Mouse (Mus musculus): Measurements from ENCODE around the gene Ap4m1. TPM values are rescaled to one million over a fixed set of nuclear protein-coding genes. Genes with fewer than 3 reads are reported as not detected.
"Not testable (repeated sequence)": the region's sequence is repeated elsewhere in the genome, so short reads cannot be mapped to it uniquely, and the experiment has no call there.

Ap4m1 gene
- total RNA-seq, 2 experiments from 2014 or later: 22.1 to 24.1 TPM

DNA sequence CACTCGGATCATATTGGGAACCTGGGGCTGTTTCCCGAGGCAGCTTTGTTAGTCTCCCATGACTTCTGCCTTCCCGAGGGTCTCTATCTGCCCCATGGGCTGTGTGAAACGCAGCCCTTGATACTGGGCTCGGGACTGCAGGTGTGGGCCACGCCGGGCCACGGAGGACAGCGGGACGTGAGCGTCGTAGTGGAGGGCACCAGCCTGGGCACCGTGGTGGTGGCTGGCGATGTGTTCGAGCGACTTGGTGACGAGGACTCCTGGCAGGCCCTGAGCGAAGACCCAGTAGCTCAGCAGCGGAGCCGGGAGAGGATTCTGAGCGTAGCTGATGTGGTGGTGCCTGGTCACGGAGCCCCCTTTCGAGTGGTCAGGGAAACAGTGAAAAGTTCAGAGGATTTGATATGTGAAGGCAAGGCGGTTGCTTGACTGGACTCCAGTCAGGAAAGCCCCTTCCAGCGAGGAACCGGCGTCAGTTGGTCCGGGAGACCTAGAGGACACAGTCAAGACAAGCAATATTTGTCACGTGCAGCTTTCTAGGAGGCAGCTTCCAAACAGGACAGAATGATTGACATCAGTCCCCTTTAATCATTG is 23.0 kb downstream of the Ap4m1 start:
- DNase-seq (ENCODE audit: low spot score in 2 of 2): peak in 1 of 2 experiments; percentile 44

- no peak for DNase-seq (ENCODE audit: low spot score in 2 of 2)
Observed at GRCm38 (mm10) chr5:138195463-138195862, 23.7 kb downstream of the Ap4m1 start.

- no peak for DNase-seq (ENCODE audit: low spot score in 2 of 2)
Observed at GRCm38 (mm10) chr5:138199576-138199975, 27.8 kb downstream of the Ap4m1 start.

DNA sequence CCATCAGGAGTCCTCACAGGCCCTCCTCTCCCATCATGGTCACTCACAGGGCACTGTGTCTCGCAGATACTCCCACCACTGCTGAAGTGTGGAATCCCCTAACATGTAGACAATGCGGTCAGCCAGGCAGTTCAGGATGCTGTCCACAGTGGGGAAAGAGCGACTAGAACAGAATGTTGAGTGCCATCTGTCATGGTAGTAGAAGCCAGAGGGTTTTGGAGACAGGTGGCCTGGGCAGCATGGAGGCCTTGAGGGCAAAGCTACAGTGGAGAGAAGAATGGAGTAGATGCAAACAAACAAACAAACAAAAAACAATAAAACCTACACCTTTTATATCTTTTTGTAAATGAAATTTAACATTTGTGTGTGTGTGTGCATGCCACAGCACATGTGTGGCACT is 30.3 kb downstream of the Ap4m1 start:
- no peak for DNase-seq (ENCODE audit: low spot score in 2 of 2)

DNA sequence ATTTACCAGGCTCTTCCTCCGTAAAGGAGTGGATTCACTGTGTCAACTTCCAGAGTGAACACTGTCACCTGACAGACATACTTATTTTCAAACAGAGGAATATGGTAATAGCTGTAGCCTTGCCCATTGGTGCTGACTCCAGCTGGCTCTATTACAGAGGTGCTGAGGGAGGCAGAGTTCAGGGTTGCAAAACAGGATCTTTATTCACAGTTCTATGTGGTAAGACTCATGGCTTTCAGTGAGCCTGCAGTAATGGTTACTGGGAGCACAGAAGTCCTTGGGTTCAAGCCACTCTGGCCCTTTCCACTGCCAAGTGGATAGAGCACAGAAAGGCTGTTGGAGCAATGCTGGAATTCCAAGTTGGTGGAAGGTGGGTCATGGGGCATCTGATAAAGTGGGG is 35.5 kb downstream of the Ap4m1 start:
- no peak for DNase-seq (ENCODE audit: low spot score in 2 of 2)

DNA sequence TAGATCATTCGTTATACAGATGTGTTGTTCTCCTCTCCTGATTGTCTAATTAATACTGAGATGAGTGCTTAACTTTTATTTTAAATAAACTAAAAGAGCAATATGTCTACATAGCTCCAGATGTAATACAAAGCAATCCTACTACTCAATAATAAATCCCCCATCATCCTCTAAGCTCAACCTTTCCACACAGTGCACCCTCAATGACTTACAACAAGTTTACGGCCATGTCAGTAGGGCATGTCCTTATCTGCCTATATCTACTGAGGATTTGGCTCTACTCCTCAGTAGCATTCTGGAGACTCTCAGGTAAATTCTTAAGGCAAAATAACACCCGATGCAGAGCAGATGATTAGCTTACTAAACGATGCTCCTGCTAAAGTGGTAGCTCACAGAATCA is 36.1 kb downstream of the Ap4m1 start:
- DNase-seq (ENCODE audit: low spot score in 2 of 2): no peak

GRCm38 (mm10) chr5:138216632-138217031 is 44.8 kb downstream of the Ap4m1 start:
- not testable (repeated sequence) for DNase-seq (ENCODE audit: low spot score in 2 of 2)

DNA sequence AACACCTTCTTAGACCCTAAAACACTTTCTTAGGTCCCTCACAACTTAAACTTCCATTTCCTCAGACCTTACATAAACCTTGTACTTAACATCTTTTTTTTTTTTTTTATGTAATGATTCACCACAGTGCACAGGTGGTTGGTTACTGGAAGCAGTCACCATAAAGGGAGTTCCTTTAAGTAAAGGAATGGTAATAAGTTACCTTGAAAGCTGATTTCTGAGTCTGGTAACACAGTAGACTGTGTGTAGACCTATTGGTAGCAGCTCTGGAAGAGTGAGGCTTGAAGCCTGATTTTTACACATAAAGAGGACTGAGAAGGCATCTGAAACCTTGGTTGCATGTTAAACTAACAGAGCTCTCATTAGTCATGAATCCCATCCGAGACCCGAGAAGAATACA is 48.1 kb downstream of the Ap4m1 start:
- DNase-seq (ENCODE audit: low spot score in 2 of 2): no peak

DNA sequence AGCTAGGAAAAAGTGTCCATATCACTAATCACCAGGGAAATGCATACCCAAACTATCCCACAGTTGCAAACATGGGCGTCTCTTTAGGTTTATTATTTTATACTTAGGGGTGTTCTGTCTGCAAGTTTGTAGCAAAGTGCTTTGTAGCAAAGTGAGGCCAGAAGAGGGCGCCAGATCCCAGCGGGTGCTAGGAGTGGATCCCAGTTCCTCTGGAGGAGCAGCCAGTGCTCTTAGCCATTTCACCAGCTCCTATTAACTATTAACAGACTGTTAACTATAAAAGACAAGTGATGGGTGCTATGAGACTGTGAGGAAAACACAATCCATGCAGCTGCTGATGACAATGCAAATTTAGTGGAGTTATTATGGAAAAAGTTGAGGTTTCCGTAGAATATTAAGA is 50.3 kb downstream of the Ap4m1 start:
- DNase-seq (ENCODE audit: low spot score in 2 of 2): peak; percentile 71 to 84

DNA sequence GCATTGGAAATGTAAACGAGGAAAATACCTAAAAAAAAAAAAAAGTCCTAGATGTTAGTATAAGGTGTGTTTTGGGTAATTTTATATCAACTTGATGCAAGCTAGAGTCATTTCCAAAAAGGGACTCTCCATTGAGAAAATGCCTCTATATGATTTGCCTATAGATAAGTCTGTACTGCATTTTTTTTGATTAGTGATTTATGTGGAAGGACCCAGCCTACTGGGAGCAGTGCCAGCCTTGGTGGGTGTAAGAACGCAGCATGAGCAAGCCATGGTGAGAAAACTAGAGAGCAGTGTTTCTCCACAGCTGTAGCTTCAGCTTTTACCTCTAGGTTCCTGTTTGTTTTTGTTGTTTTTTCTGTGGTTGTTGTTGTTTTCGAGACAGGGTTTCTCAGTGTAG is 51.5 kb downstream of the Ap4m1 start:
- DNase-seq (ENCODE audit: low spot score in 2 of 2): no peak

- DNase-seq (ENCODE audit: low spot score in 2 of 2): no peak
Observed at GRCm38 (mm10) chr5:138225700-138226099, 53.9 kb downstream of the Ap4m1 start, which contains the start of gene Nxpe5. Gene Nxpe5 (plus strand): TSS chr5:138225898.

DNA sequence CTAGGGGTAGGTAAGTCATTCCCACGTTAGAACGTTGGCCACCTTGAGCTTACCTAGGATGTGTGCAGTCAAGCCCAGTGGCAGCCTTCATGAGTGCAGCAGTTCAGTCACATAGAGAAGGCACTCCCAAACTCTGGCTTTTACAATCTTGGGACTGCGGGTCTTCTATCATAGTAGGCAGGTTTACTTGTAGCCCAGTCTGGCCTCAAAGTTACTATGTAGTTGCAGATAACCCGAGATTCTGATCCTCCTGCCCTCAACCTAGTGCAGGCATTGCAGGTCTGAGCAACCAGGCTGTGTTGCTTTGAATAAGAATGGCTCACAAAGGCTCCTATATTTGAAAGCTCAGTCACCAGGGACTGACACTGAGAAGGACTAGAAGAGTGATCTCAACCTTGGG is 54.7 kb downstream of the Ap4m1 start:
- DNase-seq (ENCODE audit: low spot score in 2 of 2): no peak

DNA sequence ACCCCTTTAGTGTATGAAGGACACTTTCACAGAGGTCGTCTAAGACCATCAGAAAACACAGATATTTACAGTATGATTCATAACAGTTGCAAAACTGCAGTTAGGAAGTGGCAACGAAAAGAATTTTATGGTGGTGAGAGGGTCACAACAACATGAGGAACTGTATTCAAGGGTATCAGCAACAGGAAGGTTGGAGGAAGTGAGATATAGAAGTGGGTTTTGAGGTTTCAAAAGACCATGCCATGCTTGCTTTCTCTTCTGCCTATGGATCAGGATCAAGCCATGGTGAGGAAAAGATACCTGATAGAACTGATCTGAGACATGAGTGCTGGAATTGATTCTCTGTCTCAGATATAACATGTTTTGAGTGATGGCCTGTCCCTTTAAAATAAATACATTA is 55.6 kb downstream of the Ap4m1 start:
- DNase-seq (ENCODE audit: low spot score in 2 of 2): no peak

- no peak for DNase-seq (ENCODE audit: low spot score in 2 of 2)
Observed at GRCm38 (mm10) chr5:138228026-138228425, 56.2 kb downstream of the Ap4m1 start.

GRCm38 (mm10) chr5:138229511-138229910 is 57.7 kb downstream of the Ap4m1 start:
- DNase-seq (ENCODE audit: low spot score in 2 of 2): no peak

Small RNA genes lying within 50 kb of the gene (microRNA-seq; reads per million reads assigned to microRNA genes)
- gene Mir106b: 675 reads per million, percentile 71 among the genes with 10 or more reads in this experiment
- 350 reads per million, percentile 61 among the genes with 10 or more reads in this experiment for gene Mir25
- gene Mir93: 1,424 reads per million, percentile 79 among the genes with 10 or more reads in this experiment

Other genes with a start within 250 kb of the Ap4m1 start
- 10 to 100 TPM in 1 of 2 experiments, 1 to 10 TPM in 1; 8.1 to 10.3 TPM for gene Gjc3, start 208.9 kb upstream of the Ap4m1 start, total RNA-seq (2021)
- gene Azgp1, start 190.5 kb upstream of the Ap4m1 start, total RNA-seq (2021): 1 to 10 TPM in 1 of 2 experiments, under 1 TPM in 1; 0.37 to 1.2 TPM
- not detected for gene Smok3a, start 150.7 kb upstream of the Ap4m1 start, total RNA-seq (2021)
- not detected for gene Smok3b, start 150.6 kb upstream of the Ap4m1 start, total RNA-seq (2021)
- not detected for gene Smok3c, start 118.8 kb upstream of the Ap4m1 start, total RNA-seq (2021)
- gene Zkscan1, start 86.9 kb upstream of the Ap4m1 start, total RNA-seq (2021): 10 to 100 TPM; 18.7 to 19.4 TPM
- 10 to 100 TPM; 19.6 to 23.0 TPM for gene Zscan21, start 55.1 kb upstream of the Ap4m1 start, total RNA-seq (2021)
- gene Zfp113, start 16.3 kb upstream of the Ap4m1 start, total RNA-seq (2021): 10 to 100 TPM in 1 of 2 experiments, 1 to 10 TPM in 1; 9.9 to 10.3 TPM
- gene Cops6, start 10.9 kb upstream of the Ap4m1 start, total RNA-seq (2021): 100 to 1,000 TPM; 141 to 142 TPM
- 10 to 100 TPM; 48.6 to 51.9 TPM for gene Mcm7, start 420 bp downstream of the Ap4m1 start, total RNA-seq (2021)
- 10 to 100 TPM; 31.0 to 33.6 TPM for gene Taf6, start 15.4 kb downstream of the Ap4m1 start, total RNA-seq (2021)
- 10 to 100 TPM; 18.9 to 19.9 TPM for gene Cnpy4, start 15.5 kb downstream of the Ap4m1 start, total RNA-seq (2021)
- 1 to 10 TPM; 5.6 to 5.7 TPM for gene Mblac1, start 22.3 kb downstream of the Ap4m1 start, total RNA-seq (2021)
- gene Nxpe5, start 53.9 kb downstream of the Ap4m1 start, total RNA-seq (2021): 1 to 10 TPM; 2.3 to 2.4 TPM
- 10 to 100 TPM; 52.9 to 54.9 TPM for gene Lamtor4, start 83.5 kb downstream of the Ap4m1 start, total RNA-seq (2021)
- 1 to 10 TPM; 8.0 to 9.5 TPM for gene BC037034, start 92.0 kb downstream of the Ap4m1 start, total RNA-seq (2021)
- under 1 TPM; 0.36 to 0.69 TPM for gene Gal3st4, start 100.8 kb downstream of the Ap4m1 start, total RNA-seq (2021)
- not detected for gene Gm43720, start 108.0 kb downstream of the Ap4m1 start, total RNA-seq (2021)
- gene Gpc2, start 108.0 kb downstream of the Ap4m1 start, total RNA-seq (2021): 1 to 10 TPM; 1.7 to 3.0 TPM
- gene Stag3, start 108.2 kb downstream of the Ap4m1 start, total RNA-seq (2021): 1 to 10 TPM in 1 of 2 experiments, under 1 TPM in 1; 0.54 to 1.4 TPM
- not detected for gene Pvrig, start 170.0 kb downstream of the Ap4m1 start, total RNA-seq (2021)